Mouse (Mus musculus): ENCODE measurements around the gene Pip5k1a. TPM values are rescaled to one million over a fixed set of nuclear protein-coding genes. Genes with fewer than 3 reads are reported as not detected.
A peak's percentile ranks its signal among the peaks of the same experiment; 100 is the strongest.

The Pip5k1a gene
- total RNA-seq (2021) = 10 to 100 TPM; 23.1 to 26.5 TPM
- long read RNA-seq, experiment 1, partial matches to known transcripts = 1 of 21 reads
- long read RNA-seq, experiment 1, other reads (novel, unspliced or antisense) = 20 of 21 reads
- long read RNA-seq, experiment 2, partial matches to known transcripts = 0 of 18 reads
- long read RNA-seq, experiment 2, other reads (novel, unspliced or antisense) = 18 of 18 reads

DNA sequence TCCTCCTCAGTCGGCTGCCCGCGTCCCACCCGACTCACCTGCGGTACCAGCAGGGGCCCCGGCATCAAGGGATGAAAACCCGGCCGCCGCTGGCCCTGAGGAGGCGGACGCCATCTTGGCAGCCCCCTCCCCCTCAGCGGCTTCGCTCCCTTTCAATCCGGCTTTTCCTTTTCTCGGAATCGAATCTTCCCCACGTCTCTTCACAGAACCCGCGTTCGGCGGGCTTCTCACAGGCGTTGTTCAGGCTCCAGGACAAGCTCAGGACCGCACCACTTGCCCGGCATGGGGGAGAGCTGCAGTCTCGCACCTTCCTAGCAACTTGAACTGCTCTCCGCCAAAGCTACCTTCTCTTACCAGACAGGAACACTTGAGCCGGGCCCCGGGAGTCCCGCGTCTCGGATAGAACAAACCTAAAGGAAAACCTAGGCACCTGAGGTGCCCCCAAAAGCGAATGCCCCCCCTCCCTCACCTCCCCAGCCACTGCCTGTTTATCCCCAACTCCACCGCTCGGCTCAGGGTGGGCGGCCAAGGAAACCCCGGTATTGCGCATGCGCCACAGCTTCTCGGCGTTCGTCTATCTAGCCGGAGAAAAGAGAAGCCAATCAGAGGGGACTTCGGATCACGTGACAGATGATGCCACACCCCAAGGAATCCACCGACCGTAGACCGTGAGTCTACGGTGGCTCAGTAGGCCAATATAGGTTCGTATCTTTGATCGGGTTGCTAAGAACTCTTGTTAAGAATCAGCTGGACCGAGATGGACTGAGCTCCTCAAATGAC, at the start of gene Pip5k1a:
Gene Pip5k1a, minus strand, starts transcription at position 593 of the 780 bp plus-strand sequence.
- intact Hi-C loops (cut with DNase I) = loop anchor here (5.0 kb wide), 2 partner anchors 34 to 54 kb away; no protein-coding TSS in a partner anchor
- no peak for TF ChIP-seq CTCF (IDR thresholded peaks at IDR 0.05)
- DNase-seq = peak; percentile 98
- peak within 1 kb of the TSS; percentile 99 for H3K4me3 ChIP-seq
- peak within 1 kb of the TSS; percentile 97 for H3K27ac ChIP-seq

DNA sequence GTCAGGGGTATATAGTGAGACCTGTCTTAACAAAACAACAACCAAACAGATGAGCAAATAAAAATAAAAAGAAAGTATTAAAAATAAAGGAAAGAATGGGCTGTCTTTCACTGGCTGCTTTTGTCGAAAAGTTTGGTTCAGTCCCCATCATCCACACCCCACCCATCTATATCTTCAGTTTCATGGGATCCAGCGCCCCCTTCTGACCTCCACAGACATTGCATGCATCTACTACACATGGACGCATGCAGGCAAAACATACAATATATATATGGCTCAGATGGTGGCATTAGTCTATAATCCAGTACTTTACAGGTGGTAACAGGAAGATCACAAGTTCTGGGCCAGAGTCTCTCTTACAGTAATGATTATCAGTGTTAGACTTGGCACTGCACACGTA, 47.1 kb upstream of the Pip5k1a start:
- H3K4me3 ChIP-seq = no peak overlapping the region
- peak; percentile 76 for TF ChIP-seq CTCF (IDR thresholded peaks at IDR 0.05)
- intact Hi-C loops (cut with DNase I) = loop anchor here (5.0 kb wide), 1 partner anchor 102 kb away; no protein-coding TSS in a partner anchor
- no peak overlapping the region for H3K27ac ChIP-seq
- DNase-seq = peak; percentile 66

DNA sequence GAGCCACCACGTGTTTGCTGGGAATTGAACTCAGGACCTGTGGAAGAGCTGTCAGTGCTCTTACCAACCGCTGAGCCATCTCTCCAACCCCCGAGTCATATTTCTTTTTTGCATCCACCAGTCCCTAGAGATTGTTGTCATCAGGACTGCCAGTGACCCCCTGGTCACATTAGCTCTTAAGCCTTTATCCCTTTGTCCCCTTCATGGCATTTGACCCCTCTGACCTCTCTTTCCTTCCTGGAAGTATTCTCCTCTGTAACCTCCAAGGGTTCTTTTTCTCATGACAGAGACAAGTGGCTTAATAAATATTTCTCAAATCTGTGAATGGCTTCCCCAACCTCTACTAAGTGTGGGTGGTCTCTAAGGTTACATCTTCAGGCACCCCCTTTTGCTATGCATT, 41.2 kb upstream of the Pip5k1a start:
- intact Hi-C loops (cut with DNase I) = no loop called here
- Histone ChIP-seq H3K27ac (no peak overlapping the region), H3K4me3 (no peak overlapping the region)
- TF ChIP-seq CTCF (IDR thresholded peaks at IDR 0.05) = no peak
- DNase-seq = no peak

DNA sequence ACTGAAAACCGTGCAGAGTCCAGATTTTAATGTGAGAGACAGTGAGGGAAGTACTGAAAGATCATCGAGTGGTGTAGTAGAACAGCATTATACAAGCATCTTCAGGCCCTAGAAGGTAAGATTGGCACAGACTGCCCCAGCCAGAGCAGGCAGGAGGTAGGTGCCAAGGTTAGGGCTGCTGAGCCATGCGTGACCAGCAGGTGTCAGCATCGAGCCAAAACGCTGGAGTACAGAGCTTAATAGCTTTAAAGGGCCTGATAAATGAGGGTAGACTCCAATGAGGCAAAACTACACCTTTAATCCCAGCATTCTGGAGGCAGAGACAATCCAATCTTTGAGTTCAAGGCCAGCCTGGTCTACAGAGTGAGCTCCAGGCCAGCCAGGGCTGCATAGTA, 35.9 kb upstream of the Pip5k1a start:
- intact Hi-C loops (cut with DNase I) = loop anchor here (1.0 to 5.0 kb wide), 3 partner anchors 32 to 120 kb away; partner anchors contain the start of gene Gabpb2
- Histone ChIP-seq H3K4me3 (no peak overlapping the region), H3K27ac (peak overlapping the region; percentile 44)
- DNase-seq = peak; percentile 92
- no peak; the same call in 1 of the 2 replicates for TF ChIP-seq CTCF (IDR thresholded peaks at IDR 0.05)

DNA sequence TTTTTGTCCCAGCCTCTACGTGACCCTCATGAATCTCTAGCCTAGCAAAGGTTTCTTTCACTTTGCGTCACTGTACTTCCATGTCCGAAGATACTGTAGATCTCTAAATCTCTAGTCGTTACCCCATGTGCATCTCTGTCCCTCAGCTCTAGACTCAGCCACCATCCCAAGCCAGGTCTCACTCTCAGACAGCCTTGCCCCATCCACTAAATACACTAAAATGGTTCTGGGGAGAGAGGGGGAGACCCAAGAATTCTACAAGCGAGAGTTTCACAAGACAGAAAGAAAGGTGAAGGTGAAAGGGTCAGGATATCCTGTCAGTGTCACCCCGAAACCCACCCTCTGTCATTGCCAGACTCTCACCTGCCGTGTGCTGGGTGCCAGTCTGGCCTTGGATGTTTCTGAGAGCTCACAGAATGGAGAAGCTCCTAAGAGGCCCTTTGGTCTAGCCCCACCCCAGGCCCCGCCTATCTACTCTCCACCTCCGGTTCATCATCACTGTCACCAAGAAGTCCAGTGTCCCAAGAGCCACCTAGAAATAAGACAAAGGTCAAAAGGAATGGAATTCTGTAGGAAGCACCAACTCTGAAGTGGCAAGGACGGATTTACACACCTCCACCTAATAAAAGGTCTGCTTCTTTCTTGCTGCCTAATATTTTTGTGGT, 35.4 kb upstream of the Pip5k1a start, which contains the start of gene Tnfaip8l2:
Gene Tnfaip8l2, minus strand, starts transcription at position 409 of the 665 bp plus-strand sequence.
- intact Hi-C loops (cut with DNase I) = loop anchor here (1.0 to 5.0 kb wide), 3 partner anchors 32 to 120 kb away; partner anchors contain the start of gene Gabpb2
- Histone ChIP-seq H3K27ac (peak within 1 kb of the TSS; percentile 44), H3K4me3 (peak within 1 kb of the TSS; percentile 54)
- TF ChIP-seq CTCF (IDR thresholded peaks at IDR 0.05) = no peak
- peak; percentile 48 for DNase-seq

GRCm38 (mm10) chr3:95141474-95141873, 34.7 kb upstream of the Pip5k1a start:
- intact Hi-C loops (cut with DNase I) = loop anchor here (5.0 kb wide), 1 partner anchor 121 kb away; no protein-coding TSS in a partner anchor
- peak overlapping the region; percentile 54 for H3K4me3 ChIP-seq

DNA sequence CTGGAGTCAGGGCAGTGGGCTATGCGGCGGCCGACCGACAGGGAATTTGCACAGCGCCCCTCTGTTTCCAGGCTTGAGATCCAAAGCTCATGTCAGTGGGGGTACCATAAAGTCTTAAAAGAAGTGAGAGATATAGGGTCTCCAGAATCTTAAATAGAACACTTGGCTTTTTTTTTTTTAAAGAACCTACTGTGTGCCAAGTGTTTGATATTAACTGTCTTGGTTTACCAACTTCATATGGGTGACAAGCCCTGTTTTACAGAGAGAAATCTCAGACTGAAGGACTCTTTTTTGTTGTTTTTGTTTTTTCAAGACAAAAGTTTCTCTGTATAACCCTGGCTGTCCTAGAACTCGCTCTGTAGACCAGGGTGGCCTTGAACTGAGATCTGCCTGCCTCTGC, 34.1 kb upstream of the Pip5k1a start:
- DNase-seq = no peak
- intact Hi-C loops (cut with DNase I) = loop anchor here (5.0 kb wide), 1 partner anchor 122 kb away; no protein-coding TSS in a partner anchor
- TF ChIP-seq CTCF (IDR thresholded peaks at IDR 0.05) = no peak
- Histone ChIP-seq H3K4me3 (peak overlapping the region; percentile 54), H3K27ac (no peak overlapping the region)

More at GRCm38 (mm10) chr3:95141474-95141873, 34.7 kb upstream of the Pip5k1a start:
- DNase-seq = no peak
- no peak for TF ChIP-seq CTCF (IDR thresholded peaks at IDR 0.05)
- H3K27ac ChIP-seq = peak overlapping the region; percentile 31

GRCm38 (mm10) chr3:95140289-95140595, 33.5 kb upstream of the Pip5k1a start:
- Histone ChIP-seq H3K4me3 (peak overlapping the region; percentile 47), H3K27ac (peak overlapping the region; percentile 71)
- no peak for TF ChIP-seq CTCF (IDR thresholded peaks at IDR 0.05)
- intact Hi-C loops (cut with DNase I) = loop anchor here (5.0 kb wide), 1 partner anchor 122 kb away; no protein-coding TSS in a partner anchor
- DNase-seq = no peak

DNA sequence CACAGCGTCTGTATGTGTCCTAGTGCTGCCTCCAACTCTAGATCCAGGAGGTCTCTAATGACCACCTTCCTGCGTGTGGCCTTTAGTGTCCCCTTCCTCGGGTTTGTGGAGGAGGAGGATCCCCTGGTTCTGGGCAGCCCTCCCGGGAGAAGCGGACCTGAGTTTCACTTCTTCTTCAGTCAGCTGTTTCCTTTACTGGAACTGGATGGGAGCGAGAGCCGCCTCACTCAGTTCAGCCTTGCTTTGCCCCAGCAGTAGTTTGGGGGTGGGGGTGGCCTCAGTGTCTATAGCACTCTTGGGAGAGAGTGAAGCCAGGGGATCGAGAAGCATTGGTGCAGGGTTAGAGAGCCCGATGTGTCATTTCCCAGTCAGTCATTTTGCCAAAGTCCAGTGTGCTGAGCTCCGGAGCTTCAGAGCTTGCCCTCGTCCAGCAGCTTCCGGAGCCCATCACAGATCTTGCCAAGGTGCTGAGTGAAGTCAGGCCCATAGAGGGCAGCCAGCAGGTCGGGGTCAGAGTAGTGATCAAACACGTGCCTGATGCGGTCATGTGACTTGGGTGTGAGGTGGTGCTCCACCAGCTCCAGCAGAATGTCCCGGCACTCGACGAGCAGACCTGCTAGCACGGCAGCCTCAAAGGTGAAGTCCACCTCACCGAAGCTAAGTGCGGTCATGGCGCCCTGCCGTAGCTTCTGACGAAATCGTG, 33.0 kb upstream of the Pip5k1a start:
- Histone ChIP-seq H3K4me3 (peak overlapping the region; percentile 47), H3K27ac (peak overlapping the region; percentile 71)
- peak; percentile 55 for DNase-seq

GRCm38 (mm10) chr3:95136336-95136735, 29.6 kb upstream of the Pip5k1a start:
- intact Hi-C loops (cut with DNase I) = no loop called here
- no peak for TF ChIP-seq CTCF (IDR thresholded peaks at IDR 0.05)
- Histone ChIP-seq H3K4me3 (no peak overlapping the region), H3K27ac (peak overlapping the region; percentile 81; the same call in 1 of the 2 replicates)
- DNase-seq = no peak

More for the DNA sequence above, 33.0 kb upstream of the Pip5k1a start:
- no peak for TF ChIP-seq CTCF (IDR thresholded peaks at IDR 0.05)
- intact Hi-C loops (cut with DNase I) = loop anchor here (5.0 kb wide), 1 partner anchor 123 kb away; no protein-coding TSS in a partner anchor

GRCm38 (mm10) chr3:95135433-95136052, 28.8 kb upstream of the Pip5k1a start:
- intact Hi-C loops (cut with DNase I) = no loop called here
- TF ChIP-seq CTCF (IDR thresholded peaks at IDR 0.05) = no peak
- no peak for DNase-seq
- peak overlapping the region; percentile 71 for H3K4me3 ChIP-seq
- peak overlapping the region; percentile 81 for H3K27ac ChIP-seq

Data from gastrocnemius, adult 2 months (tissue).